Mouse (Mus musculus) ES-Bruce4 (cell line): Measurements from ENCODE around the gene Tmem212.

ENCODE experiments used
- CTCF ChIP-seq: IDR thresholded peaks from one replicate; pipeline ENCODE4 v1.8.1; 2011; ENCODE audit warnings: low read depth, low read length
- POLR2A ChIP-seq: IDR thresholded peaks from one replicate; pipeline ENCODE4 v1.8.1; 2011; ENCODE audit warnings: low read length; ENCODE audit not compliant: insufficient read depth

- TF ChIP-seq POLR2A (no peak), CTCF (no peak)
These were observed 22.7 kb downstream of the Tmem212 start for GRCm38 (mm10) chr3:27873268-27874073.
